Mouse (Mus musculus): ENCODE measurements around the gene Atmin. TPM values are rescaled to one million over a fixed set of nuclear protein-coding genes. Genes with fewer than 3 reads are reported as not detected.

The Atmin gene
- polyA plus RNA-seq, 2 experiments, result 3.3 TPM

DNA sequence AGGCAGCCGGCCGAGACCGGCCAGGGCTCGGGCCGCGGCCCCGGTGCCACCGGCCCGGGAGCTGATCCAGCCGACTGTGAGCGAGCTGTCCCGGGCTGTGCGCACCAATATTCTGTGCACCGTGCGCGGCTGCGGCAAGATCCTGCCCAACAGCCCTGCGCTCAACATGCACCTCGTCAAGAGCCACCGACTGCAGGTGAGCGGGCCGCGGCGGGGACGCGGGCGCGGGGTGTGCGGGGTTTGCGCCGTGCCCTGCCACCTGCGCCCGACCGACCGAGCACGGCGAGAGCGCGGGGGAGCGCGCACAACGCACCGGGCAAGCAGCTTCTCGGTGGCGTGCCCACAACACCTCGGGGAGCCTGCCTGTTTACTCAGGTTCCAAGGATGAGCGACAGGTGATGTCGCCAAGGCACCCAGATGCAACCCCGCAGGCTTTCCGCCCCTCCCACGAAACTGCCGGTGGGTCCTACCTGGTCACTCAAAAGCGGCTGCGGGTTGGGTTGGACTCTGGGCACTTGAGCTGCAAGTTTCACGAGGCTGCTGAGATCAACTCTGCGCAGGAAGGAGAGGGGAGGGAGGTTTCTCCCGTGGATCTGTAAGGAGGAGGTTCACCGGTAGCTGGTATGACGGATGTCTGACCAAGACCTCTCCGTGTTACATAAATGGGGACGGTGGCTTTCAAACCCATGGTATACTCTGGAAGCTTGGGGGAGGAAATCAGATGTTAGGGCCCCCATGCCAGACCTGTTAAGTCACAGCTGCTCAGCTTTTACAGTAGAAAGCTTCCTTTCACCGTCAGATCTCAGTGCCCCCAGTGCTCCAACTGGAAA lies 577 bp downstream of the Atmin start:
- ATAC-seq (ENCODE audit: insufficient read depth), result peak; percentile 49
- WGBS (ENCODE audit: insufficient replicate concordance), result under 1% methylated on average over 61 of the region's 62 CpGs
- peaks cover 36 to 46% of the 10 kb centered on the region in 2 experiments for H3K4me1 ChIP-seq (replicated peaks; ENCODE audit: control insufficient read depth in 2 of 2, insufficient read depth in 2 of 2, low read length in 1 of 2)

GRCm38 (mm10) chr8:116944385-116944696 lies 1.1 kb downstream of the Atmin start:
- H3K4me3 ChIP-seq (ENCODE audit: insufficient read depth in 1 of 2, low read depth in 2 of 2, low read length in 2 of 2), result peak overlapping the region; percentile 73 to 80
- no peak for ATAC-seq (ENCODE audit: insufficient read depth)
- no peaks in the 10 kb centered on the region for H3K9me3 ChIP-seq (ENCODE audit: control insufficient read depth, low read length)
- peak overlapping the region; percentile 73 for H3K4me2 ChIP-seq (ENCODE audit: low read depth)
- no peak overlapping the region for H3K27ac ChIP-seq
- no peaks in the 10 kb centered on the region for H3K27me3 ChIP-seq (ENCODE audit: control insufficient read depth, insufficient read depth, low read length)
- DNase-seq (ENCODE audit: low read depth in 3 of 3, low spot score in 3 of 3), result no peak
- H3K9ac ChIP-seq (replicated peaks), result peak overlapping the region; percentile 77; the same call in 1 of the 2 replicates
- TF ChIP-seq EP300 (IDR thresholded peaks at IDR 0.05; ENCODE audit: low read depth) (no peak), CTCF (IDR thresholded peaks at IDR 0.05; ENCODE audit: low read depth) (no peak)
- 5% methylated on average over 4 of the region's 4 CpGs for WGBS (ENCODE audit: insufficient replicate concordance)
- H3K36me3 ChIP-seq (replicated peaks; ENCODE audit: control insufficient read depth, insufficient read depth, low read depth), result no peaks in the 10 kb centered on the region
- peaks cover 36 to 46% of the 10 kb centered on the region in 2 experiments for H3K4me1 ChIP-seq (replicated peaks; ENCODE audit: control insufficient read depth in 2 of 2, insufficient read depth in 2 of 2, low read length in 1 of 2)

More for the DNA sequence above, 577 bp downstream of the Atmin start:
- Histone ChIP-seq H3K27ac (no peak overlapping the region), H3K36me3 (replicated peaks; ENCODE audit: control insufficient read depth, insufficient read depth, low read depth) (peaks cover under 1% of the 10 kb centered on the region), H3K4me3 (ENCODE audit: insufficient read depth in 1 of 2, low read depth in 2 of 2, low read length in 2 of 2) (peak overlapping the region; percentile 73 to 80), H3K4me2 (ENCODE audit: low read depth) (peak overlapping the region; percentile 73), H3K27me3 (ENCODE audit: control insufficient read depth, insufficient read depth, low read length) (no peaks in the 10 kb centered on the region), H3K9ac (replicated peaks) (peak overlapping the region; percentile 77), H3K9me3 (ENCODE audit: control insufficient read depth, low read length) (no peaks in the 10 kb centered on the region)
- DNase-seq (ENCODE audit: low read depth in 3 of 3, low spot score in 3 of 3), result no peak
- TF ChIP-seq EP300 (IDR thresholded peaks at IDR 0.05; ENCODE audit: low read depth) (no peak), CTCF (IDR thresholded peaks at IDR 0.05; ENCODE audit: low read depth) (no peak)

GRCm38 (mm10) chr8:116945169-116945910 lies 2.1 kb downstream of the Atmin start:
- 0 out of 2 replicates have a peak overlapping the region, but pooled peaks have one; percentile 32 for H3K9ac ChIP-seq (replicated peaks)
- no peaks in the 10 kb centered on the region for H3K9me3 ChIP-seq (ENCODE audit: control insufficient read depth, low read length)
- H3K4me1 ChIP-seq (replicated peaks; ENCODE audit: control insufficient read depth in 2 of 2, insufficient read depth in 2 of 2, low read length in 1 of 2), result peaks cover 36 to 46% of the 10 kb centered on the region in 2 experiments
- peak overlapping the region in 1 of 2 experiments; percentile 6; a peak in 1 of 4 replicates for H3K4me3 ChIP-seq (ENCODE audit: insufficient read depth in 1 of 2, low read depth in 2 of 2, low read length in 2 of 2)
- WGBS (ENCODE audit: insufficient replicate concordance), result 33% methylated on average over 9 of the region's 9 CpGs
- ATAC-seq (ENCODE audit: insufficient read depth) (peak; percentile 64), DNase-seq (ENCODE audit: low read depth in 3 of 3, low spot score in 3 of 3) (peak; percentile 63 to 68 (median 63))
- no peaks in the 10 kb centered on the region for H3K36me3 ChIP-seq (replicated peaks; ENCODE audit: control insufficient read depth, insufficient read depth, low read depth)
- TF ChIP-seq CTCF (IDR thresholded peaks at IDR 0.05; ENCODE audit: low read depth), result no peak
- TF ChIP-seq EP300 (IDR thresholded peaks at IDR 0.05; ENCODE audit: low read depth), result peak; percentile 85
- H3K4me2 ChIP-seq (ENCODE audit: low read depth), result peak overlapping the region; percentile 73
- peak overlapping the region; percentile 74 for H3K27ac ChIP-seq
- H3K27me3 ChIP-seq (ENCODE audit: control insufficient read depth, insufficient read depth, low read length), result no peaks in the 10 kb centered on the region

DNA sequence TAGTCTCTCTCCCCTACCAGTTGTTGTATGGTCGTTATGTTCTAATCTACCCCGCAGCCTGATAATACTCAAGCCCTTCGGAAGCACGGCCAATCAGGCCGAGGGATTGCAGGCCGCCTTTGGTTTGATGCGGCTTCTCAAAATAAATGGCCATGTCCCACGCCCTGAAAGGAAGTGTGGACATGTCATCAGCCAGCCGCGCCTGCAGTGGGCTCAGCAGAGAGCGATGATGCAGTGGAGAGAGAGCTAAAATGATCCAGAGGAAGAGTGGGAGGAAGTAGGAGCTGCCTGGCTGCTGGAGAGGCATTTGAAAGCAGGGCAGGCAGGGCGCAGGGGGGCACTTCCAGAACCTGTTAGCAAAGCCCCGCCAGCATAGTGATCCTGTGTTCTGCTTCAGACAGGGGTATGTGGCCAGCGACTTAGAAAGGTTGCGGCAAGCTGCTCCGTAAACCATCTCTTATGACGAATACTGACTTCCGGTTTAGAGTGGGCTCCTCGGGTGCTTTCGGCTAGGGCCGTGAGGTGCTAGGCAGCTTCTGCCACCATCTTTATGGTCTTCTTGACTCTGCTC lies 3.2 kb downstream of the Atmin start:
- Histone ChIP-seq H3K4me2 (ENCODE audit: low read depth) (peak overlapping the region; percentile 73), H3K4me1 (replicated peaks; ENCODE audit: control insufficient read depth in 2 of 2, insufficient read depth in 2 of 2, low read length in 1 of 2) (peaks cover 36 to 46% of the 10 kb centered on the region in 2 experiments), H3K4me3 (ENCODE audit: insufficient read depth in 1 of 2, low read depth in 2 of 2, low read length in 2 of 2) (peak overlapping the region; percentile 42 to 55), H3K9me3 (ENCODE audit: control insufficient read depth, low read length) (no peaks in the 10 kb centered on the region), H3K36me3 (replicated peaks; ENCODE audit: control insufficient read depth, insufficient read depth, low read depth) (no peaks in the 10 kb centered on the region), H3K9ac (replicated peaks) (peak overlapping the region; percentile 43), H3K27ac (peak overlapping the region; percentile 74), H3K27me3 (ENCODE audit: control insufficient read depth, insufficient read depth, low read length) (no peaks in the 10 kb centered on the region)
- ATAC-seq (ENCODE audit: insufficient read depth) (no peak), DNase-seq (ENCODE audit: low read depth in 3 of 3, low spot score in 3 of 3) (no peak)
- no peak for TF ChIP-seq EP300 (IDR thresholded peaks at IDR 0.05; ENCODE audit: low read depth)
- no peak for TF ChIP-seq CTCF (IDR thresholded peaks at IDR 0.05; ENCODE audit: low read depth)
- 24% methylated on average over 21 of the region's 21 CpGs for WGBS (ENCODE audit: insufficient replicate concordance)

All from liver, embryonic 14.5 days (tissue).